Mouse (Mus musculus): ENCODE measurements around the gene Gm11037.

The Gm11037 gene

DNA sequence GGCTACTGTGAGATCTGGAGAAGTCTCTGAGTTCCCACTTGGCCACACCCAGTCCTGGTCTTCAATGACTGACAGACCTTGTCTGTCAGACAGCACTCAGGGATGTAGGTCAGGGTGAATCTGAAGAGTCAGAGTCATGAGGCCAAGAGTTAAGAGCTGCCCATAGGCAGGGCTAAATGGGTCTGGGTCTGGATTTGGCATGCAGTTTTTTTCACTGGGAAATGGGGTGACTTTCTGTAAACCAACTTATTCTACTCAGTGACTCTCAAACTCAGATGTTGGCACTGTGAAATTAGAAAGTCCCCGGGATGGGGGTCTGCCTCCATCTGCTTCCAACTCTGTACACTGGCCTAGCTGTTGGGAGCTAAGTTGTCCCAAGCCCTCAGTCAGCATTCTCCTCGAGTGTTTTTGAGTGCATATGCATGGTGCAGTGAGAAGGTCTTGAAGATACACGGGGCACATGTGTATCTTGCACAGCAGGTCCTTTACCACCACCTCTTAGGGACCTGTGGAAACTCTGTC is 4.6 kb upstream of the Gm11037 start:
- no peak for DNase-seq (ENCODE audit: low spot score)

DNA sequence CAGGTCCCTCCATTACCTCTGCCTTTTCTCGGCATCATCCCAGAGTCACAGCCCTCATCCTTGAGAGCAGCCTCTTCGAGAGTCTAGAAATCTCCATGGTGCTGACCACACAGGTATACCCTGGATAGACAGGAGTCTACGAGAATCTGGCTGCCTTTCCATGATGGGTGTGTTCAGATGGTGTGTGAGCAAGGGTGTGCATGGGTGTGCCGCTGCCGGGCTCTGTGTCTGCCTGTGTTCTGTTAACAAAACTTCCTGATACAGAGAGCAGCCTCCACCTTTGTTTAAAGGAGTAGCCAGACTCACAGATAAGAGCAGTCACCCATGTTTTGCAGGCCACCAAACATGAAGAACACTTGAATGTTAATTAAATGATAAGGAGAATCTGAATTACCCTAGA is 3.5 kb upstream of the Gm11037 start:
- no peak for DNase-seq (ENCODE audit: low spot score)

DNA sequence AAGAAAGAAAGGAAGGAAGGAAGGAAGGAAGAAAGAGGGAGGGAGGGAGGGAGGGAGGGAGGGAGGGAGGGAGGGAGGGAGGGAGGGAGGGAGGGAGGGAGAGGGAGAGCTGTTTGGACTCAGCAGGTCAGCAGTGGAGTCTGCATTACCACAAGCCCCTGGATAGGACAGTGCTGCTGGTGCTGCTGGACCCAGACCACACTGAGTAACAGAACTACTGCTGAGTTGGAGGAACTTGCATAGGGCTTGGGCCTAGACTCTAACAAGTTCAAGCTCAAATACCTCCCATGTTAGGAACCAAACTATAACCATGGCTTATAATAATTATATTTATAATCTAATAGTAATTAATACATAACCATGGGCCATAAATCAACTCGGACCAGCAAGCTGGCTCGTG is 2.4 kb upstream of the Gm11037 start:
- DNase-seq (ENCODE audit: low spot score): no peak

DNA sequence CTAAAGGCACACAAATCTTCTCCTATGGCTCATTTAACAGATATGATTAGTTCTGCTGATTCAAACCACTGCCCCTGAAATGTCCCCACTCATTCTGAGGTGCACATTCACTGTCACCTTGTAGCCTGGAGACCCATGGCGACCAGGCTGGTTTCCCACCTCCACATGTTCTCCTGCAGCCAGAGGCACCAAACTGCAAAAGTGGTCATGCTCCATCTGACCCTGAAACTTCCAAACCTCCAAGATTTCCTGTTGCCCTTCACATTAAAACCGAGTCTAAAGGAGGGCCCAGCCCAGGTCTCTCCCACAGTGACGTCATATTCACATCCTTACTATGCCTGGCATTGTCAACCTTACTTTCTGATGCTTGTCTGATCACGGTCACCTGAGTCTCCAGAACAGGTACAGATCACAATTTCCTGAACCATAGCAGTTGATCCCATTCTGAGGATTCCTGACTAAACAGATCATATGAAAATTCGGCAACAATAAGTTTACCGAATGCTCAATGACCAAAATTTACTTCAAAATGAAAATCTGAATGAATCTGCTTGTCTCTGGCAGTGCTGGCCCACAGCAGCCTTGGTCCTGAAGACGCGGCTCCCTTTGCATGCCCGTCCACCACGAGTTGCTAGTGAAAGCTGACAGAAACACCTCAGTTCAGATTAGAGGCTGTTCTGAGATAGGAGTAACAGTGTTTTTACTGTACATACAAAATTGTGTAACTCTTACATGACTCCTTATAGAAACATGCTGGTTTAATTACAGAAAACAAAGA is 997 bp upstream of the Gm11037 start:
- no peak for DNase-seq (ENCODE audit: low spot score)

DNA sequence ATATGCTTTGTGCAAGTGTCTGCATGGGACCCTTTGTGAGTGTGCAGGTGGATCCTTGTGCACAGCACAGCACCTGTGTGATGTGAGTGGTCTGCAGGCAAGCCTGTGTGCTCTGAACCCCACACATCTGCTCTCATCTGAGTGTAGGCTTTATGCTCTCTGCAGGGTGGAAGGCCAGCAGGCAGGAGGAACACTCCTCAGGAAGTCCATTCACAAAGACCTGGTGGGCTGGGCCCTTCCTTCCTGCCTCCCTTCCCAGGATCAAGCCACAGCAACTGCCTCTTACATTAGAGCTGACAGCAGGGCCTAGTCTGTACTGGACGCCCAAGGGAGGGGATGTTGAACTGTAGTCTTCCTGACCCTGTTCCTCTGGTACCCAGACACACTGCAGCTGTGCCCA is 1.1 kb downstream of the Gm11037 start:
- no peak for DNase-seq (ENCODE audit: low spot score)

DNA sequence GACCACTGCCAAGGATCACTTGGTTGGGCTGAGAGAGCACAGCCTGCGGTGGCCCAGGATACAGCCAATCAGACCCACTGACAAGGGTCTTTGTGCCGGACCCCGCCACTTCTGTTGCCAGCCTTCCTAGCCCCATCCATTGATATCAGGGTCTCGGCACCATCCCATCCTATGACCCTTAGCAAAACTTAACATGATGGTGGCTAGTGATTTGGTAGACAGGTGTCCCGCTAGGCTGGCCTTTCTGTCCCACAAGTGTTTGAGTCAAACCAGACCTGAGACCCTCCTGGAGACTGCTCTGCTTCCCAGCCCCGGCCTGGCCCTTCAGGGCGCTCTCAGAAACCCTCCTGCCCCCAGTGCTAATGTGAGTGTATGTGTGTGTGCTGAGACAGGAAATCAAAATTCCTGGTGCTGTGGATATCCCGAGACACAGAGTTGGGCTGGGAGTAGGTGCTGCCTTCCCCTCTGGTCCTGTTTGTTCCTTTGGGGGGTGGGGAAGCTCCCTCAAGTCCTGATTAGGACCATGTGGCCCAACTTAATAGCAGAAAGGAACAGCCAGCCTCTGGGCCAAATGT is 1.6 kb downstream of the Gm11037 start:
- DNase-seq (ENCODE audit: low spot score): no peak

DNA sequence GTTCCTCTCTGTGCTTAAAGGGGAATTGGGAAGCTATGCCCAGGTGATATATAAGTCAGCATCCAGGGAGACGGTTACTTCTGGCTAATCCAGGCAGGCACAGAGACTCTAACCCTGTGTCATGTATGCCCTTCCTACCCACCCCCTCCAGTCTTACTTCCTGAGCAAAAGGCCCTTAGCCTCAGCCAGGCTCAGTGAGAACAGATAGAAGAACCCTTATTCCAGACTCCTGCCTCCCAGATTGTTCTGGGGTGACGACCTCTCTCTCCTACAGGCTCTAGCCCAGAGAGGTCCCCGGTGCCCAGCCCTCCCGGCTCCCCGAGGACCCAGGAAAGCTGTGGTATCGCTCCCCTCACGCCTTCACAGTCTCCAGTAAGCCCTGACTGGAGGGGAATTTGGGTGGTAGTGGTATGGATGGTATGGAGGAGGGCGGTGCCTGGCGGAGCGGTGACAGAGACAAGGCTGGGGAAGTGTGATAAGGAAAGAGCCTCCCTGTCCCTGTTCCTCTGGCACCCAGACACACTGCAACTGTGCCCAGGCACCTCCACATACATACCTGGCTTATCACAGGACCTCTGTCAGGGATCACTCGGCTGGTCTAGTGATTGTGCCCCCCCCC is 2.3 kb downstream of the Gm11037 start:
- DNase-seq (ENCODE audit: low spot score): no peak

DNA sequence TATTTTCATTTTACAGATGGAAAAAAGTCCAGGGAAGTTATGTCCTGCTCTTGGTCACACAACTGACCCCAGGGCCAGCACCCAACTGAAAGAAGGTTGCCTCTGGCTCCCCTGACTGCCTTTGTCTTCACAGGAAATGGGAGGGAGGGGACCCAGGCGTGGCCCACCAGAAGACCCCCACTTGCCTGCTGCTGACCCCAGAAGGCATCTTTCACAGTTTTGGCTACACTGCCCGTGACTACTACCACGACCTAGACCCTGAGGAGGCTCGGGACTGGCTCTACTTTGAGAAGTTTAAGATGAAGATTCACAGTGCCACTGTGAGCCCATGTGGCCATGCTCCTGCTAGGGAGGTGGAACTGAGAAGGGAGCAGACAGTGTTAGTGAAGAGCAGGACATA is 5.0 kb downstream of the Gm11037 start:
- DNase-seq (ENCODE audit: low spot score): no peak

DNA sequence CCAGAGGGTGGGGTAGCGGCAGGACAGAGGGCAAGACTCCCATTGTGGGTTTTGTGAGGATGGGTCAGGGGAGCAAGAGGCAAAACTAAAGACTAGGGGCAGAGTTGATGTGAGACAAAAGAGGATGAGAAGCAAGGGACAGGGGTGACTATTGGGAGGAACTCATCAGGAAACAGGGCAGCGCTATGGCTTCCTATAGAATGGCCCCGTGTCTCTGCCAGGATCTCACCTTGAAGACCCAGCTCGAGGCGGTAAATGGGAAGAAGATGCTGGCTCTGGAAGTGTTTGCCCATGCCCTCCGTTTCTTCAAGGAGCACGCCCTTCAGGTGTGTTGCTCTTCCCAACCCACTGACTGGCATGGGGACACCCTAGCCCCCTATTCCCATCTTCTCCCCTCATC is 5.5 kb downstream of the Gm11037 start:
- DNase-seq (ENCODE audit: low spot score): no peak

DNA sequence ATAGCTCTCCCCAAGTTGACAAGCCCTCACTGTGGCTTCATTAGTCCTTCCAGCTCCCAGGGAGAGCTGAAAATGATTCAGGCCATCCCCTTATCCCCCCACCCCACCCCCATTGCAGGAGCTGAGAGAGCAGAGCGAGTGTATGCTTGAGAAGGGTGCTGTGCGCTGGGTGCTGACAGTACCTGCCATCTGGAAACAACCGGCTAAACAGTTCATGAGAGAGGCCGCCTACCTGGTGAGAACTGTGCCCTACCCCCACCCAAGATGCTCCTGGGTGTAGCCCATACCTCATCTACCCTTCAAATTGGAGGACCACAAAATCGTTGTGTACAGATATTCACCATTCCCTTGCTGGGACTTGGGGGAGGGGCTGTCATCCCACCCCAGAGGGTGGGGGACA is 6.0 kb downstream of the Gm11037 start:
- no peak for DNase-seq (ENCODE audit: low spot score)

DNA sequence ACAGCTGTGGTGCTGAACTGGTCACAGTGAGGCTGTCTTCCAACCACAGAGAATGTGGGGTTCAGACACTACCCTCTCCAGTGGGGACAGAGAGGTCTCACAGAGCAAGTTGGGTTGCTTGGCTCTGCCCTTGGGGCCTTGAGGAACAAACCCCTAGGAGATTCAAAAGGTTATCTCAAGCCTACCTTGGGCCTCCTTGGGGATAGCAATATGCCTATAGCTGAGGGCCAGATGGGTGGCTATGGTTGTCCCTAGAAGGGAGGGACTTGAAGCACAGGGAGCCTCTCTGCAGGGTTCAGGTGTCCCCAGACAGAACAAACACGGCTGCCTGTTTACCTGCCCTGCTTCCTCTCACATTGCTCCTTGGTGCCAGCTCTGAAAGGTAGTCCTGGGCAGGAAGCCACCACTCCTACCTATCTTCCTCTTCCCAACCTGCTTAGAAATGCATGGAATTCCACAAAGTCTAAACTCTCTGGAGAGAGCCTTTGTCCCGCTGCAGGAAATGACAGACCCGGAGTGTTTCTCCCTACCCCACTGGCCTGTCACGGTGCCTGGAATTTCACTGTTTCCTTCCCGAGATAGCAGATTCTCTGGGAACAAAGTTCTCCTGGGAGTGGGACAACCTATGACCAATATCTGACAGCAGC is 6.7 kb downstream of the Gm11037 start:
- no peak for DNase-seq (ENCODE audit: low spot score)

DNA sequence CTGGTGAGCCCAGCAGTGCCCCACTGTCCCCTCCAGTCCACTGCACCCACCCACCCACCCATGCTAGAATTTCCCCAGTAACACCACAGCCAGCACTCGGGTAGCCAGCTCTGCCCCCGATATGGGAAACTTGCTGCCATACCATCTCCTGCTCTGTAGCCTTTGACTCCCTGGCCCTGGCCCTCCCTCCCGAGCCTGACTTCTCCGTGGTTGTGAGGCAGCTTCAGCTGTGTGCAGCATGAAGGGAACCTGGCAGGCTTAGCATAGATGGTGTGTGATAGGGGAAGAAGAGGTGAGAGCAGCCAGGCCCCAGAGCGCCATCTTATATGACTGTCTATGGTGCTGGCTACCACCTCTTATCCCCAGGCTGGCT is 7.2 kb downstream of the Gm11037 start:
- no peak for DNase-seq (ENCODE audit: low spot score)

DNA sequence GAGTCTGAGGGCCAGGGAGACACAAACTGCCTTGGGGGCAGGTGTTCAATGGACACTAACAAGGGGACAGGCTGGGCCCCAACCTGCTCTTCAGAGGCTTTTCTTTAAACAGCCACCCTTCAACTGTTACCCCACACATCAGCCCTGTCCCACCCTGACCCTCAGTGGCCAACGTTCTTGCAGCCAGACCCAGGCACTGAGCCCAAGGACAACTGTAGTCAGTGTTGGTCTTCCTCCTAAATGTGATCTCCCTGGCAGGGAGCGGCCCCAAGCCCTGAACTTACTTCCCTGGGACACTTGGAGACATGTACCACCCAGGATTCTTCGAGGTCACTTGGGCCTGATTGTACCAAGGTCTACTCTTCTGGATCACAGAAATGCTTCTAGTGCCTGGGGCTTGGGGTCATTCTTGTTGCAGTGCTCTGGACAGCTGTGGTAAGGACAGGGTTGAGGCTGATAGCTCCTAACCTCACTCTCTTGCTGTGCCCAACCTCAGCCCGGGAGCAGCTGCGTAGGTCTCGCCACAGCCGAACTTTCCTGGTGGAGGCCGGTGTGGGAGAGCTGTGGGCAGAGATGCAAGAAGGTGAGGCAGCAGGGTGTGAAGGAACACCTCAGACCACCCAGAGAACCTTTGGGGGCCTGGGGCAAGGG is 8.2 kb downstream of the Gm11037 start:
- no peak for DNase-seq (ENCODE audit: low spot score)

DNA sequence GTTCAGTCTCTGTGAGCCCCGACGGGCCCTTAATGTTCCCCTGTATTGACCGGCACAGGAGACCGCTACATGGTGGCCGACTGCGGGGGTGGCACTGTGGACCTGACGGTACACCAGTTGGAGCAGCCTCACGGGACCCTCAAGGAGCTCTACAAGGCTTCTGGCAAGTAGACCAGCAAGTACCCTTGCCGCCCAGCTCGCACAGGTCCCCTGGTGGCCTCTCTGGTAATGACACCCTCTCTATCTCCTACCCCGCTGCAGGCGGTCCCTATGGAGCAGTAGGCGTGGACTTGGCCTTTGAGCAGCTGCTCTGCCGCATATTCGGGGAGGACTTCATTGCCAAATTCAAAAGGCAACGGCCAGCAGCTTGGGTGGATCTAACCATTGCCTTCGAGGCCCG is 9.3 kb downstream of the Gm11037 start:
- peak; percentile 49 for DNase-seq (ENCODE audit: low spot score)

DNA sequence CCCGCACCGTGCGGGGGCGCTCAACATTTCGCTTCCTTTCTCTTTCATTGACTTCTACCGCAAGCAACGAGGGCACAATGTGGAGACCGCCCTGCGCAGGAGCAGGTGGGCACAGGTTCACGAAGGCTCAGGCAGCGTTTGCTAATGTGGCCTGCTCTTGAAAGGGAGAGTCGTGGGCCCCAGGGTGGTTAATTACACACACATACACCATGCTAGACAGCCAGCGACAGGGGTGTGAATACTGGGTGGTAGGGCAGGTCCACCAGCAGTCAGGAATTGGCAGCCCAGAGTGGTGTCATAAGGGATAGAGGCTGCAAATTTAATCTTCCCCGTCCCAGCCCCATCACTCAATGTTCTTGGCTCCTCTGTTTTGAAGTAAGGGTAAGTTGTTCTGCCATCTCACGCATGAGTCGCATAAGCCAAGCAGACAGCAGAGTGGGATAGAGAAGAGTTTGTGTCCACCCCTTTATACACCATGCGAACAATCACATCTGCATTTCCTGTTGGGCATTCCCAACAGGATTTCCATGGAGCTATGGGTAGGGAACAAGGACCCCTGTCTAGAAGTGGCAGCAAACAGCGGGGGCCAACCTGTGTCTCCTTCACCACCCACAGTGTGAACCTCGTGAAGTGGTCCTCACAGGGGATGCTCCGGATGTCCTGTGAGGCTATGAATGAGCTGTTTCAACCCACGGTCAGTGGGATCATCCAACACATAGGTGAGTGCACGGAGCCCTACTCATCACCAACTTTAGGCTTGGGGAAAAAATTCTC is 9.9 kb downstream of the Gm11037 start:
- no peak for DNase-seq (ENCODE audit: low spot score)

DNA sequence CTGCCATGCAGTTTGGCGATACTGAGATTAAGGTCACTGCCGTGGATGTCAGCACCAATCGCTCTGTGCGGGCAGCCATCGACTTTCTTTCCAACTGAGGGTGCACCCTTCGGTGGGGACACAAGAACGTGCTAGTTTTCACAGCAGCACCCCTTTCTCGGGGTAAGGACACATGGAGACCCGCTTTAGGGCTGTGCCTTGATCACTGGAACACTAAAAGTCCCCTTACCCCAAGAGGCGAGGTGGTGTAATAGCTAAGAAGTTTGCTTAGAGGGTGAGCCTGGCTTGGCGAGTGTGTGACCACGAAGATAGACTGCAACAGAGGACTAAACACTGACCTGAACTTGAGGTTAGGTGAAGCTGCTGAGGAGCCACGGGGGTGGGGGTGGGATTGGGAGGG is 11.8 kb downstream of the Gm11037 start:
- DNase-seq (ENCODE audit: low spot score): no peak

DNA sequence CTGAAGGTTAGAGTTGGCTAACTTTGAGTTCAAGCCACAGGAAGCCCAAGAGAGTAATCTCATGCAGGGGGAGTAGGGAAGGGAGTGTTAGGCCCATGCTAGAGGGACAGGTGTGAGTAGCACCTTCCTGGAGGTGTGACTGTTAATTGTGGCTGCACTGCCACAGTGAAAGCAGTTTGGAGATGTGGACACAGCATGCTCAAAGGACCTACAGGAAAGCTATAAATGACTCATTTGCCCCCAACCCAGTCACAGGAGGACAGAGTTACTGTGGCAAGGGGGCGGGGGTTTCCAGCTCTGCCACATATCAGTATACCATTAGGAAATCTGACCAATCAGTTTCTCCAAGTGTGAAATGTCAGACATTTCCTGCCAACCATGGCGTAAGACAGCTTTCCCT is 12.2 kb downstream of the Gm11037 start:
- DNase-seq (ENCODE audit: low spot score): no peak

DNA sequence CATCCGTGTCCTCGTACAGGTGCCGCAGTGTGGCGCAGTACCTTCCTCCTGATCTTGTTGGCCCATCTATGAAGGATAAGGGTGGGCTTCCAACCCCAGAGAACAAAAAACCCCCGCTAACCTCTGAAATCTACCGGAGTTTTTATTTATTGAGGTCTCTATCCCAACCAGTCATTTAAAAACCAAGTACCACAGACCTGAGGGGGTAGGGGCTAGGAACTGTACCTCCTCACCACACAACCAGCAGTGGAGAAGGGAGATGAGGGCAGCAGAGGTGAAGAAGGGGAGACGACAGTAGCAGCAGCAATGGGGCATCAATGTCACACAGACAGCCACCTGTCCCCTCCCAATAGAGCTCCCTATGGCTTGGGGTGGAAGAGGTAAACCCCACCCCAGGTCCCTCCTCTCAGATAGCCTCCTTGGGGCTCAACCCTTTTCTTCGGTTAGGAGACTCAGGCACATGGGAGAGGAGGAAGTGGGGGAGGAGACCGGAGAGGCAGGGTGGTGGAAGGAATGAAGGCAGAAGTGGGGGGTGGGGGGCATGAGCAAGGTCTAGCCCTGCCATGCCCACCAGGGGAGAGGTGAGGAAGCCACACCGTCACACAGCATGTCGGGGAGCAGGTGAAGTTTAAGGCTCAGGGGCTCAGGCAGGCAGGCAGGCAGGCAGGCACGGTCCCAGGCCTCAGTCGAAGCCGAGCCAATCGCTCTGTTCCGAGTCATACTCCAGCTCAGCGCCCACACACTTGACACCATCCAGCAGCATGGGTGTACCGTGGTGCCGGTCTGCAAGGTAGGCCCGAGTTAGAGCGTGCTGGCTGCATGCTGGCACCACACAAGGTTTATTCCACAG is 13.1 kb downstream of the Gm11037 start:
- no peak for DNase-seq (ENCODE audit: low spot score)

DNA sequence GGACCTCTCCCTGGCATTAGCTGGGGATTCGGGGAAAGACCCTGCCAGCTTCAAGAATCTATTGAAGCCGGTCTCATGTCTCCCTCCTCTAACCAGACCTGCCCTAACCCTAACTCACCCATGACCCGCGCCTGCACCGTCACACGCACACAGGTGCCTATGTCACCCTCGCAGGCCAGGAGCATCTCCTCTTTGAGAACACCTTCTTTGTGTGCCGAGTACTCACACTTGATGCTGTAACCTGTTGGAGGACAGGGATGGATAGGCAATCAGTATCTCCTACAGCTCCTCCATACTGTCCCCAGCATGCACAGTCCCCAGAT is 13.7 kb downstream of the Gm11037 start:
- no peak for DNase-seq (ENCODE audit: low spot score)

DNA sequence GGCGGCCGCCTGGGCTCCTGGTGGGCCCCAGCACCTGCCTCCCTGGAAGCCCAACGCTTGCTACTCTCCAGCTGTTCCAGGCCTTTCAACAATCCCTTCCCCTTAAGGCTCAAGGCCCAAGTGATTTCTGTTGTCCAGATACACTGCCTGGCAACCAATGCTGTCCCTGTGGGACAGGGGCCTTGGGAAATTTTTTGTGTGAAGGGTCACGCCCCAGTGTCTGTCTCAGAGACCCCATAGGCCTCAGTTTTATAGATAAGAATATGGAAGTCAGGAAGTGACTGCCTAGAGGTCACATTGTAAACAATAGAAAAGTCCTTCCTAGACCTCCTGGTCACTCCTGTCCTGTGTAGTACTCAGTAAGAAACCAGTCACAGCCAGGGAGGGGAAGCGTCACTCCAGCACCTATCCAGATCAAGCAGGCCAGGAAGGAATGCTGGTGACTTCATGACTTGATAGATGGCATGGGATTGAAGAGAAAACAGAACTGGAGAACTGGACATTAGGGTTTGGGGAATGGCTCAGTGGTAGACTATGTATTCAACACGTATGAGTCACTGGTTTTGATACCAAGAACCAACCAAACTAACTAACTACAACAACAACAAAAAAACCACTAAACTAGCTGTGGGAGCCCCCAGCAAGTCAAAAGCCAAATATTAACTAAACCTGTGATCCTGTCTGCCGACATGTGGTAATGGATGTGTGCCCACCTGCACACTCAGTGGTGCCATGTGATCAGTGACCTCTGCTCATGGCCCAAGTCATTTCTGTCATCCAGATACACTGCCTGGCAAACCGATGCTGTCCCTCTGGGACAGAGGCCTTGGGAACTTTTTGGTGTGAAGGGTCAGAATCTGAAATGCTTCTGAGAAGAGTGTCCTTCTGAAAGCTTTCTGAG is 15.3 kb downstream of the Gm11037 start:
- no peak for DNase-seq (ENCODE audit: low spot score)
